Mouse (Mus musculus) midbrain, embryonic 12.5 days (tissue): ENCODE measurements around the gene Ndufs2. TPM values are rescaled to one million over a fixed set of nuclear protein-coding genes. Genes with fewer than 3 reads are reported as not detected.
"Not testable (repeated sequence)": the region's sequence is repeated elsewhere in the genome, so short reads cannot be mapped to it uniquely, and the experiment has no call there.

Experiments
- ATAC-seq: fragments of 200-750 bp; cut with Nextera tagmentation; 2 replicates; pipeline ENCODE4 v1.8.0; 2017; ENCODE audit warnings: low read depth, moderate TSS enrichment, moderate library complexity; ENCODE audit not compliant: low FRiP score
- H3K27ac ChIP-seq: fragments of 300-500 bp; sonication (generic); replicated peaks from 2 replicates; pipeline ENCODE4 v1.5.1; 2016; ENCODE audit warnings: mild to moderate bottlenecking
- H3K27me3 ChIP-seq: fragments of 300-500 bp; sonication (generic); 2 replicates; pipeline ENCODE4 v1.6.1; 2016; ENCODE audit warnings: mild to moderate bottlenecking
- H3K36me3 ChIP-seq: fragments of 300-500 bp; sonication (generic); 2 replicates; pipeline ENCODE4 v1.6.1; 2016
- H3K4me1 ChIP-seq: fragments of 300-500 bp; sonication (generic); 2 replicates; pipeline ENCODE4 v1.6.1; 2016
- H3K4me2 ChIP-seq: fragments of 300-500 bp; sonication (generic); replicated peaks from 2 replicates; pipeline ENCODE4 v1.6.1; 2016; ENCODE audit warnings: mild to moderate bottlenecking, moderate library complexity
- H3K4me3 ChIP-seq: fragments of 300-500 bp; sonication (generic); 2 replicates; pipeline ENCODE4 v1.5.1; 2016; ENCODE audit warnings: mild to moderate bottlenecking
- H3K9ac ChIP-seq: fragments of 300-500 bp; sonication (generic); replicated peaks from 2 replicates; pipeline ENCODE4 v1.6.1; 2016; ENCODE audit warnings: mild to moderate bottlenecking, moderate library complexity
- H3K9me3 ChIP-seq: fragments of 300-500 bp; sonication (generic); 2 replicates; pipeline ENCODE4 v1.6.1; 2016; ENCODE audit warnings: mild to moderate bottlenecking
- WGBS: fragments of 180-500 bp; shearing (Covaris S2); methylation state at CpG from one replicate; pipeline ENCODE4 v1.1.7; 2016; 5-methylcytosine and 5-hydroxymethylcytosine counted together
- polyA plus RNA-seq: library from polyadenylated mRNA; unstranded; fragments of >200 nt; fragmentation: Nextera tagmentation; extraction: Ambion mirVana; gene quantifications from 2 replicates; pipeline ENCODE4 v1.2.1, GENCODE M21; 2016

Ndufs2 gene
- polyA plus RNA-seq, 1 experiment from 2014 or later = 226 TPM

DNA sequence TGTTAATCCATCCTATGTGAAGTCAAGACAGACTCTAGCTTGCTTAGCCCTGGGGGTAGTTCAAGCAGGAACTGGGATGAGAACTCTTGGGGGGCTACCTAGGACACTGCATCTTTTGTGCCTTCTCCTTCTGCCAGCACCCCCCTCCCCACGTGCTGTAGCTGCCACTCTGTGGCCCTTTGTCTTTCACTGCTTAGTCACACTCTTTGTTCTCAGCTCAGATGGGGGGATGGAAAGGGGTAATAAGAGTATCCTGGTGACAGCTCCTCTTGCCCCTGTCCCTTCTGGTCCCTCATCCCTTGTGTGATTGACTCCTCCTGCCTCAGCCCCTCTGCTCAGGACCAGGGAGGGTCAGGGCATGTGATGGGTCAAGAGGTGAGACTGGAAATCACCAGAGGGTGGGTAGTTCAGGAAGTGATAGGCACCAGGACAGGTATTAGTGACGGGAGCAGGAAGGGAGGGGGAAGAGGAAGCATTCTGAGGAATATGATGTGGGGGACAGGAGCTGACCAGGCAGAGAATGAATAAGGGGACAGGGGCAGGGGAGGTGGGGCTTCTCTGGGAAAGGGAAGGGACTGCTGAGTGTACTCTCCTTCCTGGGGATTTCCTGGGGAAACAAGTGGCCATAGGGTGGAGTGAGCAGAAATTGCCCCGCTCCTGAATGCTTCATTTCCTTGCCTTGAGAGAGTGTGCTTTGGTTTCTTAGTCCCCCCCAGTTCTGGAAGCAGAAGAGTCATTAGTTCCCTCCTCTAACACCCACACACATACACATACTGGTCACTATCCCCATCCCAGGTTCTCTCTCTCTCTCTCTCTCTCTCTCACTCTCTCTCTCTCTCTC lies 2.6 kb downstream of the Ndufs2 start:
- no peak for ATAC-seq
- H3K36me3 ChIP-seq = peaks cover 8% of the 10 kb centered on the region
- no peak overlapping the region for H3K9ac ChIP-seq
- peaks cover 55% of the 10 kb centered on the region for H3K4me1 ChIP-seq
- 0 out of 2 replicates have a peak overlapping the region, but pooled peaks have one; percentile 62 for H3K27ac ChIP-seq
- H3K4me2 ChIP-seq = no peak overlapping the region
- H3K9me3 ChIP-seq = no peaks in the 10 kb centered on the region
- 33% methylated on average over 3 of the region's 3 CpGs for WGBS
- no peak overlapping the region for H3K4me3 ChIP-seq
- peaks cover 8% of the 10 kb centered on the region; the same call in 1 of the 2 replicates for H3K27me3 ChIP-seq

DNA sequence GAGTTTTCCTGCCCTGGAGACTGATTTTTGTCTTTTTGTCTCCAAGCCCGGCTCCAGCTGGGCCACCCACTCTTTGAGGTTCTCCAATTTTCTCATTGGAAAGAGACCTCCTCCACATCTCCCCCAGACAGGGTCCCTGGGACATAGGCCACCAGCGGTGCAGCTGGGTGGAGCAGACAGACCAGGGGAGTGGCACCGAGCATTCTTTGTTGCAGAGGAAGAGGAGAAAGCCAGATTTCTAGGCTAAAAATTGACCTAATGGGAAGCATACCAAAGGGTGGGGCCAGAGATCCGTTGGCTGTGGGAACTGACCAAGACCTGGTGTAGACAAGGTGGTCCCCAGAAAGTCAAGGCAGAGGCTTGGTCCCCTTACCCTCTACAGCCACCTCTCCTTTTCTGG lies 3.3 kb downstream of the Ndufs2 start:
- peaks cover 8% of the 10 kb centered on the region; the same call in 1 of the 2 replicates for H3K27me3 ChIP-seq
- no peaks in the 10 kb centered on the region for H3K9me3 ChIP-seq
- H3K4me1 ChIP-seq = peaks cover 55% of the 10 kb centered on the region
- 0 out of 2 replicates have a peak overlapping the region, but pooled peaks have one; percentile 38 for H3K9ac ChIP-seq
- 22% methylated on average over 4 of the region's 4 CpGs for WGBS
- H3K4me2 ChIP-seq = peak overlapping the region; percentile 83
- peak overlapping the region; percentile 62 for H3K27ac ChIP-seq
- H3K36me3 ChIP-seq = peaks cover 14% of the 10 kb centered on the region
- ATAC-seq = no peak
- peak overlapping the region; percentile 83; the same call in 1 of the 2 replicates for H3K4me3 ChIP-seq

DNA sequence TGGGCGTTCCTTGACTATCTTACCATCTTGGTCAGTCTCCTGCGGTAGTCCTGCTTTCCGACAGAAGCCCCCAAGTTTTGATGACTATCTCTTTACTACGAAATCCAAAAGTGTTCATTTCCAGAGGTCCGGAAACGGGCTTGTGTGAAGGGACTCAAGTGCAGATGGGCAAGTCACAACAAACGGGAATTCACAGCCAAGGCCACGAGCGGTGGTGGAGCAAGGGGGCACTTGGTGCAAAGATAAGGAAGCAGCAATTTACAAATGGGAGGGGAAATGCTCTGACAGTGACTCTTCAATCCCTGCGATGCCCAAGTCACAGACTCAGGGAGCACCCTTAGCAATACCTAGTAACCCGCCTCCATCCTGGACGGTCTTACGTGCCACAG lies 3.7 kb downstream of the Ndufs2 start:
- Histone ChIP-seq H3K4me3 (peak overlapping the region; percentile 83), H3K4me2 (peak overlapping the region; percentile 83), H3K4me1 (peaks cover 53% of the 10 kb centered on the region), H3K27me3 (0 out of 2 replicates have a peak, but pooled peaks cover 5% of the 10 kb centered on the region), H3K27ac (peak overlapping the region; percentile 62), H3K9ac (peak overlapping the region; percentile 38; the same call in 1 of the 2 replicates), H3K9me3 (no peaks in the 10 kb centered on the region), H3K36me3 (peaks cover 19% of the 10 kb centered on the region)
- WGBS = 19% methylated on average over 13 of the region's 13 CpGs
- ATAC-seq = peak; percentile 3; the same call in 1 of the 2 replicates

DNA sequence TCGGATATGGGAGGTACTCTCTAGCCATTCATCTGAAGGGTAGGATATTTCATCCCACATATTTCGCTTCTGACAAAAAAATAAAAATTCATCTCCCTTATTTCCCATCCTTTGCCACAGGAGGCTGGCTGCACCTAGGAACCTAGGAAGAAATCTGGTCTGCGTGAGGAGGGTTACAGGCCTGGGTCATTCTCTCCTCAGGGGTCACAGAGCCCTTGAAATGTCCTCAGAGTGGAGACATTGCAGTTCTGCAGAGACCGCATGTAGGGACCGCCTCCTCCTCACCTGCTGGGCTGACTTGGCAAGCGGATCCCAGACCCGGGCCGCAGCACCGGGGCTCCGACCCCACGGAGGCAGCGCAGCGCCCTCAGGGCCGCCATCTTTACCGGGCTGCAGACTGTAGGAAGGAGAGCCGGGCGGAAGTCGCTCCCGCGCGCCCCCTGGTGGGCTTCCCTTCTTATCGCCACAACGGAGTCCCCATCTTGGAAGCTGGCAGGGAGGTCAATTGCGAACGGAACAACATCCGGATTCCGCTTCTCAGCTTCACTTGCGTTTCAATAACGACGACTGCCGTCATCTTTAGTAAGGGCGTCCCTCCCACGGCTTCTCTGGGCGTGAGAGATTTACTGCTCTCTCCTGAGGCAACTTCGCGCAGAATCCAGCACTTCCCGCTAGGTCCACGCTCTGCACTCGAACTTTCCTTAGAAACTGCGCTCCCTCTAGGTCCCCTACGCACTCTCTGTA lies 4.3 kb downstream of the Ndufs2 start:
- Histone ChIP-seq H3K9ac (peak overlapping the region; percentile 89), H3K4me2 (peak overlapping the region; percentile 83), H3K9me3 (no peaks in the 10 kb centered on the region), H3K4me1 (peaks cover 48% of the 10 kb centered on the region), H3K36me3 (peaks cover 24% of the 10 kb centered on the region), H3K27me3 (0 out of 2 replicates have a peak, but pooled peaks cover 5% of the 10 kb centered on the region), H3K27ac (peak overlapping the region; percentile 69), H3K4me3 (peak overlapping the region; percentile 83)
- 0% methylated on average over 41 of the region's 41 CpGs for WGBS
- ATAC-seq = peak; percentile 89

DNA sequence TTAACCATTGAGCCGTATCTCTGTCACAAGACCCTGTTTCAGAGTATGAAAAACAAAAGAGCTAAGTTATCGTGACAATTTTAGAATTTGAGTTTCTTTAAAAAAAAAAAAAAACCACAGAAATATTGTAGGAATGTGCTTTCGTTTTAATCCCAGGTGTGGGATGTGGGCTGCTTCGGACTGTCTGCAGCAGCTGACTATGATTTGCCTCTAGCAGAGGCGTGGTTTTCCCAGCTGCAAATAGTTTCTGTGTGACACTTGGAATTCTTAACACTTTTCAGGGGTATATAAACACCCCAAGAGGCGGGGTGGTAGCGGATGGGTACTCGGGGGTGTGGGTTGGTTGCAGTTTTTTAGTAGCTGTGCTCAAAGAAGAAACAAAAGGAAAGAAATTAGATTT lies 5.8 kb downstream of the Ndufs2 start:
- H3K36me3 ChIP-seq = peaks cover 38% of the 10 kb centered on the region
- H3K27ac ChIP-seq = no peak overlapping the region
- H3K9ac ChIP-seq = no peak overlapping the region
- H3K4me2 ChIP-seq = 0 out of 2 replicates have a peak overlapping the region, but pooled peaks have one; percentile 83
- WGBS = 89% methylated on average over 8 of the region's 8 CpGs
- H3K4me1 ChIP-seq = peaks cover 33% of the 10 kb centered on the region
- H3K9me3 ChIP-seq = no peaks in the 10 kb centered on the region
- ATAC-seq = no peak
- no peak overlapping the region for H3K4me3 ChIP-seq
- 0 out of 2 replicates have a peak, but pooled peaks cover 5% of the 10 kb centered on the region for H3K27me3 ChIP-seq

DNA sequence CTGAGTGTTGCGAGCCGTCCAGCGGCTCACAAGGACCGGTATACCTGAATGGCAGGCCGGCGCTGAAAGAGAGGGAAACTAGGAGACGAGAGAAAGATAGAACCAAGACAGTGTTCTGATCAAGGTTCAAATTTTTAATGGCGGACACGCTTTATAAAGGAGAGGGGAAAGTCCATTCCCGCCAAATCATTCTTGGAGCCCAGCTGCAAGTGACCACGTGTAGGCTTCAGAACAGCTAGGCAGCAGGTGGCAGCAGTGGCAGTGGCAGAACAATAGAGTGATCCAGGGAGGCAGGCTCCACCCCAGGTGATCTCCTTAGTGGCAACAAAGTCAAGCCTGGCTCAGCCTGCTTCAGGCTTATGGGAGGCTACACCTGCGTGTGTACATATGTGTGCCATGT lies 9.2 kb downstream of the Ndufs2 start:
- ATAC-seq, H3K9me3 ChIP-seq, H3K4me2 ChIP-seq, H3K27me3 ChIP-seq, H3K27ac ChIP-seq, H3K4me3 ChIP-seq, H3K9ac ChIP-seq: not testable (repeated sequence)
- 82% methylated on average over 12 of the region's 12 CpGs for WGBS
- Histone ChIP-seq H3K4me1 (peaks cover 13% of the 10 kb centered on the region), H3K36me3 (peaks cover 72% of the 10 kb centered on the region)

DNA sequence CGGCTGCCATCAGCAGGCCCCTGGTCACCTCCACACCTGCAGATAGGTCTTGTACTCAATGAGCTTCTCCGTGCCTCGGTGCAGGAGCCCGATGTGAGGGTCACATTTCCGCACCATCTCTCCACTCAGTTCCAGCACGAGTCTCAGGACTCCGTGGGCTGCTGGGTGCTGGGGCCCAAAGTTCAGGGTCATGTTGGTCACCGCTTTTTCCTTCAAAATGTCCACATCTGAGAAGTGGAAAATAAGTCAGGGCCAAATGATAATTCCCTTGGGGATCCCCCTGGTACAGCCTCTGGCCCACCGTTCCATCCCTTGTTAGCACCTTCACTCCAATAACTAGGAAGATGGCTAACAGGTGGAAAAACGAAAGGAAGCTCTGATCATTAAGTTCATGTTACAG lies 10.3 kb downstream of the Ndufs2 start:
- H3K9me3 ChIP-seq = no peaks in the 10 kb centered on the region
- H3K9ac ChIP-seq = no peak overlapping the region
- H3K4me3 ChIP-seq = no peak overlapping the region
- H3K36me3 ChIP-seq = peaks cover 81% of the 10 kb centered on the region
- H3K4me1 ChIP-seq = peaks cover 7% of the 10 kb centered on the region
- no peak for ATAC-seq
- WGBS = 92% methylated on average over 10 of the region's 10 CpGs
- no peak overlapping the region for H3K4me2 ChIP-seq
- H3K27me3 ChIP-seq = no peaks in the 10 kb centered on the region
- no peak overlapping the region for H3K27ac ChIP-seq

DNA sequence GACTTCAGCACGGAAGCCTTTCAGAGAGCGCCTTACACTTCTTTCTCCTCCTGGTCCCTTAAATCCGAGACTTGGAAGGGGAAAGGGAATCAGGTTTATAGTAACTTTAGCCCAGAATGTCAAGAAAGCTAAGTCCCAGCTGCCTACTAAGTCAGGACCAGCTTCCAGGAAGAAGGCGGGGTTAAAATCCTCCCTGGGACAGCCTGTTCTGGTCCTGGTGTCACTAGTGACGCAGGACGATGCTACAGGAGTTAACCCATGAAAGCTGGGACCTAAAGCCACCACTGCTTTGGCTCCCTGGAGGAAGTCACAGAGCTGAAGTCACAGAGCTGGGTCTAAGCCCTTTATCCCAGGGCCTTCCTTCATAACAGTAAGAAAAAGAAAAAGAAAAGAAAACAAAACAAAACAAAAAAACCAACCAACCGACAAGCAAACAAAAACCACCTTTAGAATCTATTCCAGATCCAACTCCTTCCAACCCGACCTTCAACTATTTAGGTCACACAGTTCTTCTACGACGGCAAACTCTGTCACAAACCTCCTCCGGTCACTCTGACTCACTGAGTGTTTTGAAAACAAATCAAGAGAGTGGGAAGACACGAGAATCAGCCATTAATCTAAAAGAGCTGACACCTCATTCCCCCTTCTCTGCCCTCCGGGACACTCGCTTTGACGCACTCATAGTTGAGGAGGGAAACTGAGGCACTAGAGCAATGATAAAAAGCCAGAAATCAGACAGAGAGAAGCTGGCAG lies 11.0 kb downstream of the Ndufs2 start:
- no peak overlapping the region for H3K4me3 ChIP-seq
- H3K27ac ChIP-seq = no peak overlapping the region
- 0 out of 2 replicates have a peak, but pooled peaks cover 2% of the 10 kb centered on the region for H3K4me1 ChIP-seq
- H3K4me2 ChIP-seq = no peak overlapping the region
- H3K9ac ChIP-seq = no peak overlapping the region
- WGBS = 86% methylated on average over 15 of the region's 15 CpGs
- no peaks in the 10 kb centered on the region for H3K9me3 ChIP-seq
- ATAC-seq = no peak
- peaks cover 88% of the 10 kb centered on the region for H3K36me3 ChIP-seq
- no peaks in the 10 kb centered on the region for H3K27me3 ChIP-seq

DNA sequence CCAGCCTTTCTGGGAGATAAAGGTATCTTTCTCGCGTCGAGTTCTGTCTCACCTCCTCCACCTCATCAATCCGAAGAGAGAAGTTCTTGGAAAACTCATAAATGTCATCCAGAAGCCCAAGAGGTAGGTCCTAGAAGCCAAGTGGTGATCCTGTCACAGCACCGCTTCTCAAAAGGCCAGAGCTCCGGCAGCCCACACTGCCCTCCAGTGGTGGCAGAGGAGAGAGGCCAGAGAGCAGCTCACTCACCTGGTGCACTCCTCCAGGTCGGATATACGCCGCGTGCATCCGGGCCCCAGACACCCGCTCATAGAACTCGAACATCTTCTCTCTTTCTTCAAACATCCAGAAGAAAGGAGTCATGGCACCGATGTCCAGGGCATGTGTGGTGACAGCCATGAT lies 12.7 kb downstream of the Ndufs2 start:
- Histone ChIP-seq H3K4me1 (no peaks in the 10 kb centered on the region), H3K9ac (no peak overlapping the region), H3K27ac (no peak overlapping the region), H3K36me3 (peaks cover 96% of the 10 kb centered on the region), H3K9me3 (no peaks in the 10 kb centered on the region), H3K4me2 (no peak overlapping the region), H3K27me3 (no peaks in the 10 kb centered on the region), H3K4me3 (no peak overlapping the region)
- 70% methylated on average over 14 of the region's 14 CpGs for WGBS
- ATAC-seq = no peak

DNA sequence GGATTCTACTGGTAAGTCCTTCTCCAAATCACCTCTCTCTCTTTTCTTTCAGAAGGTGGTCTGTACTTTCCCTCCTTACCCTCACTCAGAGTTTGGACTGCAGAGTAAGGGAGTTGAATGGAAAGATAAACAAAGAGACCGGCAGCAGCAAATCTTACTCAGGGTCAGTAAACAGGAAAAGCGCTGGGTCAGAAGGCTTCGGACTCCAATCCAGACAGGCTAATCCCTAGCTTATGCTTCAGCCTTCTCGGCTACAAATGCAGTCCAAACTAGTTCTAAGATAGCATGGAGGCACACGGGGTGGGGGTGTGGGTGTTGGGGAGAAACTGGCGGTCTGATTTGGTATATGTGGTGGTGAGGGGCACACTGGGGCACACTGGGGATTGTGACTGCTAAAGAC lies 13.8 kb downstream of the Ndufs2 start:
- H3K36me3 ChIP-seq = peaks cover 88% of the 10 kb centered on the region
- no peaks in the 10 kb centered on the region for H3K27me3 ChIP-seq
- 69% methylated on average over 6 of the region's 6 CpGs for WGBS
- H3K9me3 ChIP-seq = no peaks in the 10 kb centered on the region
- no peak overlapping the region for H3K4me2 ChIP-seq
- no peak overlapping the region for H3K4me3 ChIP-seq
- no peak overlapping the region for H3K27ac ChIP-seq
- H3K9ac ChIP-seq = no peak overlapping the region
- ATAC-seq = no peak
- H3K4me1 ChIP-seq = no peaks in the 10 kb centered on the region

DNA sequence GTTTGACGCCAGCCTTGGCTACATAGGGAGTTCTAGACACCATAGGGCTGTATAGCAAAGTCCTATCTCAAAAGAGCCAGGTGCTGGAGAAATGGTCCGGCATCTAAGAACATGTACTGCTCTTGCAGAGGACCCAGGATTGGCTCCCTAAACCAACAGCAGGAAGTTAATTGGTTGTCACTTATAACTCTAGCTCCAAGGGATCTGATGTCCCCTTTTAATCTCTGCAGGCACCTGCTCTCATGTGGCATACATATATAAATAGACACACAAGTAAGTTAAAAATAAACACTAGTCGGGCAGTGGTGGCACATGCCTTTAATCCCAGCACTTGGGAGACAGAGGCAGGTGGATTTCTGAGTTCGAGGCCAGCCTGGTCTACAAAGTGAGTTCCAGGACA lies 15.4 kb downstream of the Ndufs2 start:
- WGBS = 93% methylated on average over 4 of the region's 4 CpGs
- Histone ChIP-seq H3K27ac (no peak overlapping the region), H3K9ac (no peak overlapping the region), H3K36me3 (peaks cover 74% of the 10 kb centered on the region), H3K9me3 (no peaks in the 10 kb centered on the region), H3K4me1 (no peaks in the 10 kb centered on the region), H3K4me2 (no peak overlapping the region), H3K4me3 (no peak overlapping the region), H3K27me3 (no peaks in the 10 kb centered on the region)
- ATAC-seq = no peak
